Mouse (Mus musculus) adrenal gland, postnatal 36 days (tissue): Measurements from ENCODE around the gene Pde4a. TPM values are rescaled to one million over a fixed set of nuclear protein-coding genes. Genes with fewer than 3 reads are reported as not detected.
"Not testable (repeated sequence)": the region's sequence is repeated elsewhere in the genome, so short reads cannot be mapped to it uniquely, and the experiment has no call there.

Experiments used
- DNase-seq, 2 experiments: peaks; one replicate each; pipeline ENCODE4 v3.0.0; 2021; ENCODE audit warnings: mixed read lengths in 1 of 2
- total RNA-seq, 2 experiments: library from RNA; stranded (reverse); gene quantifications; 2 replicates each; pipeline ENCODE4 v1.2.3; 2021

Pde4a gene
- total RNA-seq, 2 experiments from 2014 or later = 8.6 to 10.6 TPM

- peak; percentile 53 to 67 for DNase-seq
These were observed 16.1 kb downstream of the Pde4a start for GRCm38 (mm10) chr9:21181421-21182220.

GRCm38 (mm10) chr9:21183421-21183820 is 17.9 kb downstream of the Pde4a start:
- DNase-seq = no peak

- DNase-seq = peak; percentile 85 to 90
These were observed 18.4 kb downstream of the Pde4a start for GRCm38 (mm10) chr9:21183905-21184413.

- DNase-seq = peak; percentile 43 to 67
These were observed 19.2 kb downstream of the Pde4a start for GRCm38 (mm10) chr9:21184733-21185132.

- DNase-seq = peak in 1 of 2 experiments; percentile 40
These were observed 19.9 kb downstream of the Pde4a start for GRCm38 (mm10) chr9:21185436-21185835.

- DNase-seq = peak in 1 of 2 experiments; percentile 42
These were observed 24.4 kb downstream of the Pde4a start for GRCm38 (mm10) chr9:21189905-21190304.

- no peak for DNase-seq
These were observed 25.2 kb downstream of the Pde4a start for GRCm38 (mm10) chr9:21190670-21191069.

- no peak for DNase-seq
These were observed 28.3 kb downstream of the Pde4a start for GRCm38 (mm10) chr9:21193786-21194185.

GRCm38 (mm10) chr9:21194787-21195493 is 29.4 kb downstream of the Pde4a start:
- no peak for DNase-seq

- DNase-seq = not testable (repeated sequence)
These were observed 30.4 kb downstream of the Pde4a start for GRCm38 (mm10) chr9:21195736-21196505.

- no peak for DNase-seq
These were observed 31.3 kb downstream of the Pde4a start for GRCm38 (mm10) chr9:21196521-21197433.

- no peak for DNase-seq
These were observed 32.5 kb downstream of the Pde4a start for GRCm38 (mm10) chr9:21197981-21198380.

GRCm38 (mm10) chr9:21198960-21199359 is 33.4 kb downstream of the Pde4a start:
- no peak for DNase-seq

- DNase-seq = no peak
These were observed 38.6 kb downstream of the Pde4a start for GRCm38 (mm10) chr9:21204156-21204527.

- DNase-seq = no peak
These were observed 39.2 kb downstream of the Pde4a start for GRCm38 (mm10) chr9:21204528-21205272.

GRCm38 (mm10) chr9:21206848-21207247 is 41.3 kb downstream of the Pde4a start:
- DNase-seq = no peak

GRCm38 (mm10) chr9:21208626-21209025 is 43.1 kb downstream of the Pde4a start:
- DNase-seq = no peak

- no peak for DNase-seq
These were observed 45.3 kb downstream of the Pde4a start for GRCm38 (mm10) chr9:21210821-21211220.

GRCm38 (mm10) chr9:21211624-21212023 is 46.1 kb downstream of the Pde4a start:
- DNase-seq = no peak

GRCm38 (mm10) chr9:21213617-21214190 is 48.2 kb downstream of the Pde4a start:
- no peak for DNase-seq
